Mouse (Mus musculus) megakaryocyte, embryonic 14.5 days (primary cell): ENCODE data around the gene Piezo1.

Source experiments
- FLI1 ChIP-seq: IDR thresholded peaks from 2 replicates; pipeline ENCODE4 v1.6.1; 2012; ENCODE audit warnings: low read length, inconsistent platforms, mixed read lengths
- GATA1 ChIP-seq: IDR thresholded peaks from 3 replicates; pipeline ENCODE4 v1.6.1; 2012; ENCODE audit warnings: mixed read lengths, low read length, inconsistent platforms, borderline replicate concordance

DNA sequence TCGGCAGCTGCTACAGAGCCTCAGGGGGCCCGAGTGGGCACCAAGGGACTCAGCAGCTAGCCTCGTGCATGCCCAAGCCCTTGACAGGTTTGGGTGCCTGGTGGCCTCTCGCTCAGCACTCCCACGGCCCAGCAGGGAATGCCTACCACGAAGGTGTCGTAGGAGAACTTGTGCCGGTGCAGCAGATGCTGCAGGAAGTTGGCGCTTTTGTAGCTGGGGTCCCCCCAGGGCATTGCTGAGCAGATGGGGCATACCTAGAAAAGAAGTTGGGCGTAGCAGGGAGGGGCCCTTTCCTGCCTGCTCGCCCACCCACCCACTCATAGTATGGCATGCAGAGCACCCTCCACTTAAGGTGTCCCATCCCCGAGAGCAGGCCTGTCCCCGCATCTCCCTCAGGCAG is 83.3 kb downstream of the Piezo1 start:
- no peak for TF ChIP-seq FLI1
- no peak for TF ChIP-seq GATA1
